Mouse (Mus musculus): ENCODE data around the gene Foxp1.

- TF ChIP-seq CTCF (IDR thresholded peaks at IDR 0.05; ENCODE audit: low read depth) (no peak), EP300 (IDR thresholded peaks at IDR 0.05; ENCODE audit: low read depth) (no peak)
These were observed 351.2 kb downstream of the Foxp1 start for GRCm38 (mm10) chr6:99171281-99171825.
